Mouse (Mus musculus) limb, embryonic 14.5 days (tissue): ENCODE measurements around the gene Iffo1. TPM values are rescaled to one million over a fixed set of nuclear protein-coding genes. Genes with fewer than 3 reads are reported as not detected.

Experiments used
- ATAC-seq: fragments of 200-750 bp; cut with Nextera tagmentation; 2 replicates; pipeline ENCODE4 v1.8.0; 2017; ENCODE audit warnings: low read depth, moderate number of reproducible peaks, moderate TSS enrichment; ENCODE audit not compliant: low FRiP score
- DNase-seq: peaks from one replicate; pipeline ENCODE4 v3.0.0-alpha.2; 2015; ENCODE audit warnings: low spot score
- H3K27ac ChIP-seq: fragments of 300-500 bp; sonication (generic); replicated peaks from 2 replicates; pipeline ENCODE4 v1.5.1; 2014; ENCODE audit warnings: low read depth, mild to moderate bottlenecking, low read length, moderate library complexity, mixed read lengths
- H3K27me3 ChIP-seq: fragments of 300-500 bp; sonication (generic); 2 replicates; pipeline ENCODE4 v1.6.1; 2014; ENCODE audit warnings: low read length, mixed read lengths; ENCODE audit not compliant: control insufficient read depth, insufficient read depth
- H3K36me3 ChIP-seq: fragments of 300-500 bp; sonication (generic); 2 replicates; pipeline ENCODE4 v1.6.1; 2014; ENCODE audit warnings: mild to moderate bottlenecking, low read length, moderate library complexity, mixed read lengths; ENCODE audit not compliant: control insufficient read depth, insufficient read depth
- H3K4me1 ChIP-seq: fragments of 300-500 bp; sonication (generic); 2 replicates; pipeline ENCODE4 v1.6.1; 2014; ENCODE audit warnings: antibody characterized with exemption, low read length, mixed read lengths; ENCODE audit not compliant: control insufficient read depth, insufficient read depth
- H3K4me2 ChIP-seq: fragments of 300-500 bp; sonication (generic); replicated peaks from 2 replicates; pipeline ENCODE4 v1.6.1; 2014; ENCODE audit warnings: low read depth, mild to moderate bottlenecking, low read length, moderate library complexity; ENCODE audit not compliant: severe bottlenecking
- H3K4me3 ChIP-seq: fragments of 300-500 bp; sonication (generic); replicated peaks from 2 replicates; pipeline ENCODE4 v1.5.1; 2014; ENCODE audit warnings: low read length
- H3K9ac ChIP-seq: fragments of 300-500 bp; sonication (generic); 2 replicates; pipeline ENCODE4 v1.6.1; 2014; ENCODE audit warnings: mild to moderate bottlenecking, low read depth, low read length, moderate library complexity; ENCODE audit not compliant: severe bottlenecking
- H3K9me3 ChIP-seq: fragments of 300-500 bp; sonication (generic); 2 replicates; pipeline ENCODE4 v1.6.1; 2016; ENCODE audit warnings: low read length; ENCODE audit not compliant: control insufficient read depth
- POLR2A ChIP-seq: fragments of 200-500 bp; IDR thresholded peaks from 2 replicates; pipeline ENCODE4 v1.8.0; 2012; ENCODE audit warnings: inconsistent platforms, mild to moderate bottlenecking, moderate library complexity, borderline replicate concordance; ENCODE audit not compliant: insufficient read depth, insufficient read length; ENCODE audit errors: extremely low read depth
- WGBS: fragments of 180-500 bp; shearing (Covaris S2); extraction: QIAGEN DNeasy Blood & Tissue Kit; methylation state at CpG from one replicate; pipeline ENCODE4 v1.1.7; 2014; 5-methylcytosine and 5-hydroxymethylcytosine counted together
- polyA plus RNA-seq, 2 experiments: library from polyadenylated mRNA; depleted of rRNA in 1 of 2; stranded (reverse) in 1 of 2; unstranded in 1 of 2; fragments of >200 nt; fragmentation: Nextera tagmentation in 1 of 2; extraction: Ambion mirVana in 1 of 2; gene quantifications; 2 replicates each; pipeline versions ENCODE4 v1.2.1 to v1.2.3; 2012 to 2014

Gene Iffo1
- polyA plus RNA-seq, 2 experiments = 34.1 to 64.7 TPM

- Histone ChIP-seq H3K4me1 (peaks cover 15% of the 10 kb centered on the region), H3K4me2 (no peak overlapping the region), H3K27me3 (no peaks in the 10 kb centered on the region), H3K9ac (no peak overlapping the region), H3K4me3 (no peak overlapping the region), H3K9me3 (no peaks in the 10 kb centered on the region), H3K27ac (no peak overlapping the region), H3K36me3 (peaks cover 65% of the 10 kb centered on the region)
- no peak for TF ChIP-seq POLR2A
- ATAC-seq (no peak), DNase-seq (no peak)
- 86% methylated on average over 8 of the region's 8 CpGs for WGBS
These were observed 2.6 kb upstream of the Iffo1 start for GRCm38 (mm10) chr6:125142436-125142835.

GRCm38 (mm10) chr6:125143128-125143527 lies 1.9 kb upstream of the Iffo1 start:
- 74% methylated on average over 3 of the region's 3 CpGs for WGBS
- no peaks in the 10 kb centered on the region for H3K9me3 ChIP-seq
- H3K4me1 ChIP-seq = peaks cover 19% of the 10 kb centered on the region
- ATAC-seq = no peak
- no peak for TF ChIP-seq POLR2A
- H3K9ac ChIP-seq = no peak overlapping the region
- no peak overlapping the region for H3K27ac ChIP-seq
- H3K4me3 ChIP-seq = no peak overlapping the region
- peaks cover 59% of the 10 kb centered on the region for H3K36me3 ChIP-seq
- no peaks in the 10 kb centered on the region for H3K27me3 ChIP-seq
- H3K4me2 ChIP-seq = no peak overlapping the region
- no peak for DNase-seq

GRCm38 (mm10) chr6:125143904-125144303 lies 1.1 kb upstream of the Iffo1 start:
- no peak overlapping the region for H3K9ac ChIP-seq
- peaks cover 57% of the 10 kb centered on the region for H3K36me3 ChIP-seq
- TF ChIP-seq POLR2A = no peak
- no peaks in the 10 kb centered on the region for H3K9me3 ChIP-seq
- WGBS = 79% methylated on average over 9 of the region's 9 CpGs
- peaks cover 20% of the 10 kb centered on the region for H3K4me1 ChIP-seq
- no peaks in the 10 kb centered on the region for H3K27me3 ChIP-seq
- H3K4me2 ChIP-seq = no peak overlapping the region
- no peak overlapping the region for H3K4me3 ChIP-seq
- H3K27ac ChIP-seq = no peak overlapping the region
- no peak for ATAC-seq
- DNase-seq = no peak

GRCm38 (mm10) chr6:125145479-125145951 lies 474 bp downstream of the Iffo1 start:
- ATAC-seq (peak; percentile 47), DNase-seq (peak; percentile 36)
- Histone ChIP-seq H3K36me3 (peaks cover 44% of the 10 kb centered on the region), H3K4me2 (peak overlapping the region; percentile 90), H3K27me3 (no peaks in the 10 kb centered on the region), H3K4me1 (peaks cover 20% of the 10 kb centered on the region), H3K9ac (peak overlapping the region; percentile 87), H3K27ac (peak overlapping the region; percentile 89), H3K9me3 (no peaks in the 10 kb centered on the region), H3K4me3 (peak overlapping the region; percentile 71)
- WGBS = 3% methylated on average over 26 of the region's 35 CpGs
- TF ChIP-seq POLR2A = no peak

GRCm38 (mm10) chr6:125146148-125146547 lies 1.1 kb downstream of the Iffo1 start:
- Histone ChIP-seq H3K4me2 (peak overlapping the region; percentile 90), H3K27me3 (no peaks in the 10 kb centered on the region), H3K36me3 (peaks cover 42% of the 10 kb centered on the region), H3K9me3 (no peaks in the 10 kb centered on the region), H3K9ac (peak overlapping the region; percentile 87), H3K4me3 (peak overlapping the region; percentile 71), H3K27ac (peak overlapping the region; percentile 89; the same call in 1 of the 2 replicates), H3K4me1 (peaks cover 20% of the 10 kb centered on the region)
- no peak for DNase-seq
- WGBS = 44% methylated on average over 7 of the region's 7 CpGs
- TF ChIP-seq POLR2A = no peak
- no peak for ATAC-seq
